Mouse (Mus musculus) cerebellum, adult 2 months (tissue): Measurements from ENCODE around the gene Ctbp1.

Experiments
- CTCF ChIP-seq: fragments of 200-500 bp; IDR thresholded peaks from 2 replicates; pipeline ENCODE4 v1.5.1; 2011; ENCODE audit warnings: low read depth, mild to moderate bottlenecking, control low read depth, low read length, moderate library complexity, borderline replicate concordance; ENCODE audit not compliant: insufficient read depth
- POLR2A ChIP-seq: fragments of 200-500 bp; IDR thresholded peaks from 2 replicates; pipeline ENCODE4 v1.6.1; 2011; ENCODE audit warnings: low read length, control low read depth, borderline replicate concordance; ENCODE audit not compliant: insufficient read depth

GRCm38 (mm10) chr5:33230285-33230684 is 44.5 kb downstream of the Ctbp1 start:
- TF ChIP-seq CTCF (no peak), POLR2A (no peak)
